Mouse (Mus musculus) midbrain, postnatal 0 days (tissue): ENCODE measurements around the gene Dio2. TPM values are rescaled to one million over a fixed set of nuclear protein-coding genes. Genes with fewer than 3 reads are reported as not detected.

Experiments
- ATAC-seq: fragments of 200-750 bp; cut with Nextera tagmentation; 2 replicates; pipeline ENCODE4 v1.8.0; 2017; ENCODE audit warnings: moderate number of reproducible peaks, mild to moderate bottlenecking, moderate TSS enrichment, moderate library complexity; ENCODE audit not compliant: low FRiP score
- DNase-seq: peaks from one replicate; pipeline ENCODE4 v3.0.0-alpha.2; 2015; ENCODE audit warnings: low spot score
- H3K27ac ChIP-seq: fragments of 300-500 bp; sonication (generic); 2 replicates; pipeline ENCODE4 v1.5.1; 2014; ENCODE audit warnings: low read depth, mild to moderate bottlenecking, low read length, mixed read lengths
- H3K27me3 ChIP-seq: fragments of 300-500 bp; sonication (generic); 2 replicates; pipeline ENCODE4 v1.6.1; 2014; ENCODE audit warnings: low read length, control low read depth, mixed read lengths; ENCODE audit not compliant: insufficient read depth
- H3K36me3 ChIP-seq: fragments of 300-500 bp; sonication (generic); 2 replicates; pipeline ENCODE4 v1.6.1; 2014; ENCODE audit warnings: low read length, control low read depth, mixed read lengths; ENCODE audit not compliant: insufficient read depth
- H3K4me1 ChIP-seq: fragments of 300-500 bp; sonication (generic); 2 replicates; pipeline ENCODE4 v1.6.1; 2014; ENCODE audit warnings: mild to moderate bottlenecking, control low read depth, antibody characterized with exemption, low read length, mixed read lengths; ENCODE audit not compliant: insufficient read depth
- H3K4me2 ChIP-seq: fragments of 300-500 bp; sonication (generic); 2 replicates; pipeline ENCODE4 v1.6.1; 2014; ENCODE audit warnings: low read depth, mild to moderate bottlenecking, low read length, mixed read lengths; ENCODE audit not compliant: poor library complexity, severe bottlenecking
- H3K4me3 ChIP-seq: fragments of 300-500 bp; sonication (generic); 2 replicates; pipeline ENCODE4 v1.5.1; 2014; ENCODE audit warnings: low read depth, mild to moderate bottlenecking, low read length, moderate library complexity
- H3K9ac ChIP-seq: fragments of 300-500 bp; sonication (generic); replicated peaks from 2 replicates; pipeline ENCODE4 v1.6.1; 2014; ENCODE audit warnings: mild to moderate bottlenecking, low read length, moderate library complexity, mixed read lengths; ENCODE audit not compliant: poor library complexity, severe bottlenecking
- H3K9me3 ChIP-seq: fragments of 300-500 bp; sonication (generic); 2 replicates; pipeline ENCODE4 v1.6.1; 2016; ENCODE audit warnings: low read length, control low read depth
- CTCF ChIP-seq: IDR thresholded peaks from 2 replicates; pipeline ENCODE4 v1.5.1; 2016; ENCODE audit warnings: antibody characterized with exemption, mild to moderate bottlenecking
- WGBS: fragments of 180-500 bp; shearing (Covaris S2); extraction: QIAGEN DNeasy Blood & Tissue Kit; methylation state at CpG from one replicate; pipeline ENCODE4 v1.1.7; 2014; 5-methylcytosine and 5-hydroxymethylcytosine counted together
- polyA plus RNA-seq: library from polyadenylated mRNA; unstranded; fragments of >200 nt; fragmentation: Nextera tagmentation; extraction: Ambion mirVana; gene quantifications from 2 replicates; pipeline ENCODE4 v1.2.1, GENCODE M21; 2015
- total RNA-seq: library from RNA; depleted of rRNA; stranded (reverse); fragments of >200 nt; gene quantifications from 2 replicates; pipeline ENCODE4 v1.2.3, GENCODE M21; 2014

Dio2 gene
- total and polyA plus RNA-seq, 2 experiments from 2014 or later, result 0.25 to 0.82 TPM

DNA sequence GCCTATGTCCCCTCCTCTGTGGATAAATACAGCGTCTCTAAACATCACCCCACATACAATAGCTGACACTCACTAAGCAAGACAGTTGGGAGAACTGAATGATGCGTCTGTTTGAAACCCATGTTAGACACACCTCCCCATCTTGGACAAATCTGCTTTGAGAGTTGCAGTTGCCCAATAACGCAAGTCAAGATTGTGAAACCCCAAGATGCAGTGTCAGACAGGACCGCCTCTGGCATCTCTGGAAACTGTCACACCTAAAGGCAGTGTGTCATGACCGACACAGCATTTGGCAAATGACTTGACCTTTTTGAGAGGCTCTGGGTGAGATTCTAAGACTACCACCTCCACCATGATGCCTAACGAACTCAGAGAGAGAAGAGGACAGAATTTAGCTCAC is 2.8 kb downstream of the Dio2 start:
- H3K27ac ChIP-seq, result no peak overlapping the region
- H3K27me3 ChIP-seq, result no peaks in the 10 kb centered on the region
- no peak overlapping the region for H3K4me2 ChIP-seq
- TF ChIP-seq CTCF, result no peak
- ATAC-seq (no peak), DNase-seq (no peak)
- 92% methylated on average over 6 of the region's 6 CpGs for WGBS
- H3K9ac ChIP-seq, result no peak overlapping the region
- H3K4me3 ChIP-seq, result no peak overlapping the region
- no peaks in the 10 kb centered on the region for H3K4me1 ChIP-seq
- no peaks in the 10 kb centered on the region for H3K9me3 ChIP-seq
- H3K36me3 ChIP-seq, result no peaks in the 10 kb centered on the region

DNA sequence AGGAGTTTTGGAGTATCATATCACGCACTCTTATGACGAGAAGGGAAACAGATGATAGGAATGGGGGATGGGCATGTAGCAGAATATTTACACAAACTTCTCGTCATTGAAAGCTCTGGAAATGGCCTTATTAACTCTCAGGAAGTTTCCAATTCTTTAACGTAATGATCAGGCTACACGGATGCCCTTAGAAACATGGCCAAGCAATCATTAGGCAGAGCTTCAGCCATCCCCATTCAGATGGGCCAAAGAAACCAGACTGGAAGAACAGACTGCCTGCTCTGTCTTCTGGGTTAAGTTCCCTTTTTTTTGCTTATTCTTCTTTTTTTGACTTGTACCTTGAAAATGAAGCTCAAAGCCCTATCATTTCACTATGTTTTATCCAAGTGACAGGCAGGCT is 3.7 kb downstream of the Dio2 start:
- DNase-seq (no peak), ATAC-seq (no peak)
- Histone ChIP-seq H3K4me3 (no peak overlapping the region), H3K9ac (no peak overlapping the region), H3K36me3 (no peaks in the 10 kb centered on the region), H3K27me3 (no peaks in the 10 kb centered on the region), H3K27ac (no peak overlapping the region), H3K4me2 (no peak overlapping the region), H3K4me1 (no peaks in the 10 kb centered on the region), H3K9me3 (no peaks in the 10 kb centered on the region)
- WGBS, result 84% methylated on average over 5 of the region's 5 CpGs
- TF ChIP-seq CTCF, result no peak

DNA sequence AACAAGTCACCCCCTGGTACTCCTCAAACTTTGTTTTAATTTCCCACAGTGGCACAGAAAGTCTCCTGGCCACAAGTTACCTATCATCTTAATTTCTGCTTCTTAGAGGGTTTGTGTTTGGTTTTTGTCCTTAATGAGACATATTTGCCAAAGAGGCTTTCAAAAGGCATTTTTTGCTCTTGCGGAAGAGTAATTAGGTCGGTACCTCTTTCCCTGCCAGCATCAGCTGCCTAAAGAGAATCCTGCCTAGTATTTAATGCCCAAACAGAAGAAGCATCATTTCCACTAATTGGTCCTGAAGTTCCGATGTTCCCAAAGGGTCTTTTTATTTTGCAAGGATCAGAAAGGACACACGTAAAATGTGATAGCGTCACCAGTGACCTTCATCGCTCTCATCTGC is 4.5 kb downstream of the Dio2 start:
- ATAC-seq (no peak), DNase-seq (no peak)
- WGBS, result 73% methylated on average over 6 of the region's 6 CpGs

DNA sequence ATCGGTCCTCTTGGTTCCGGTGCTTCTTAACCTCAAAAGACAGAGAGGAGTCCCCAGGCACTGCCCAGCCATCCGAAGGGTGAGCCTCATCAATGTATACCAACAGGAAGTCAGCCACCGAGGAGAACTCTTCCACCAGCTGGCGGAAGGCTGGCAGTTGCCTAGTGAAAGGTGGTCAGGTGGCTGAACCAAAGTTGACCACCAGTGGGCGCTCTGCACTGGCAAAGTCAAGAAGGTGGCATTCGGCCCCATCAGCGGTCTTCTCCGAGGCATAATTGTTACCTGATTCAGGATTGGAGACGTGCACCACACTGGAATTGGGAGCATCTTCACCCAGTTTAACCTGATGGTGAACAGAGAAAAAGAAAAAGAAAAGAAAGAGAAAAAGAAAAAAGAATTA is 8.6 kb downstream of the Dio2 start:
- H3K4me1 ChIP-seq, result no peaks in the 10 kb centered on the region
- DNase-seq, result peak; percentile 41
- TF ChIP-seq CTCF, result peak; percentile 64
- no peaks in the 10 kb centered on the region for H3K36me3 ChIP-seq
- WGBS, result 52% methylated on average over 10 of the region's 10 CpGs
- no peak overlapping the region for H3K9ac ChIP-seq
- no peak overlapping the region for H3K4me3 ChIP-seq
- H3K27ac ChIP-seq, result no peak overlapping the region
- no peaks in the 10 kb centered on the region for H3K27me3 ChIP-seq
- ATAC-seq, result no peak
- H3K4me2 ChIP-seq, result no peak overlapping the region
- no peaks in the 10 kb centered on the region for H3K9me3 ChIP-seq

More for the DNA sequence above, 4.5 kb downstream of the Dio2 start:
- Histone ChIP-seq H3K4me1 (no peaks in the 10 kb centered on the region), H3K4me3 (no peak overlapping the region), H3K4me2 (no peak overlapping the region), H3K27ac (no peak overlapping the region), H3K36me3 (no peaks in the 10 kb centered on the region), H3K27me3 (no peaks in the 10 kb centered on the region), H3K9me3 (no peaks in the 10 kb centered on the region), H3K9ac (no peak overlapping the region)
- no peak for TF ChIP-seq CTCF

DNA sequence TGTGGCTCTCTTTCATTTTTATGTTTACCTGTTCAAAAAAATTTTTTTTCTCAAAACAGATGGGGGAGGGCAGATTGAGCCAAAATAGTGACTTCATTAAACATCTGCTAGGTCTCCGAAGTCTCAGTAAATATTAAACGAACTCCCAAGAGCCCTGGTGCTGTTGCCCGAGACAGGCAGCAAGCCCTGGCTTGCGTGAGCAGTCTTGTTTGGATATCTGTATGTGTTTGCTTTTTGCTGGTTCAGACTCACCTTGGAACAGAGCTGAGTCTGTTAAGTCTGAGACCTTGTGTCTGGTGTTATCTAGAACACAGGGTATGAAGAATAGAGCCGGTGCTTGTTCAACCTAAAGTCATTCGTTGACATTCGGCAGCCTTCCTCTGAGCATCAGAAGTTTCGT is 13.1 kb downstream of the Dio2 start:
- ATAC-seq, result no peak
- Histone ChIP-seq H3K4me1 (no peaks in the 10 kb centered on the region), H3K27me3 (no peaks in the 10 kb centered on the region), H3K4me3 (no peak overlapping the region), H3K9ac (no peak overlapping the region), H3K27ac (no peak overlapping the region), H3K36me3 (no peaks in the 10 kb centered on the region), H3K4me2 (no peak overlapping the region), H3K9me3 (no peaks in the 10 kb centered on the region)
- no peak for TF ChIP-seq CTCF
- no peak for DNase-seq
- WGBS, result 78% methylated on average over 8 of the region's 8 CpGs

DNA sequence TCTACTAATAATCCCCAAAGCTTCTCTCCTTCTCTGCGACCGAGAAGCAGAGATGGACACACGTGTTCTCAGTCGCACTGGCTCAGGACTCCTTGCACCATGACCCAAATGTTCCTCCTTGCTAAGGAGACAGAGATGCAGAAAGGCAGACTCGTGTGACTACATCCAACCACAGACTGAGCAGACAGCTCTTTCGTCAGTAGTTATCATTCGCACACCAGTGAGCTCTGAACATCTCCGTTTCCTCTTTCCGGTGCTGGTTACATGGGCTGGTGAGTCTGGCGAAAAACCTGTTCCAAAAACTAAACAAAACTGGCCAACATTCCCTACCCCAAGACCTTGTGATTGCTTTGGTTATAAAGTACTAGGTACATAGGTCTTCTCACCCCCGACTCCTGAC is 13.6 kb downstream of the Dio2 start:
- no peak for ATAC-seq

More for the DNA sequence above, 13.6 kb downstream of the Dio2 start:
- Histone ChIP-seq H3K9me3 (no peaks in the 10 kb centered on the region), H3K4me3 (no peak overlapping the region), H3K4me2 (no peak overlapping the region), H3K27ac (no peak overlapping the region), H3K4me1 (no peaks in the 10 kb centered on the region), H3K27me3 (no peaks in the 10 kb centered on the region), H3K36me3 (no peaks in the 10 kb centered on the region), H3K9ac (no peak overlapping the region)
- 84% methylated on average over 11 of the region's 11 CpGs for WGBS
- DNase-seq, result no peak
- no peak for TF ChIP-seq CTCF
